ENCODE assay signal across 8 mouse cellular contexts in the genomic region with DNA sequence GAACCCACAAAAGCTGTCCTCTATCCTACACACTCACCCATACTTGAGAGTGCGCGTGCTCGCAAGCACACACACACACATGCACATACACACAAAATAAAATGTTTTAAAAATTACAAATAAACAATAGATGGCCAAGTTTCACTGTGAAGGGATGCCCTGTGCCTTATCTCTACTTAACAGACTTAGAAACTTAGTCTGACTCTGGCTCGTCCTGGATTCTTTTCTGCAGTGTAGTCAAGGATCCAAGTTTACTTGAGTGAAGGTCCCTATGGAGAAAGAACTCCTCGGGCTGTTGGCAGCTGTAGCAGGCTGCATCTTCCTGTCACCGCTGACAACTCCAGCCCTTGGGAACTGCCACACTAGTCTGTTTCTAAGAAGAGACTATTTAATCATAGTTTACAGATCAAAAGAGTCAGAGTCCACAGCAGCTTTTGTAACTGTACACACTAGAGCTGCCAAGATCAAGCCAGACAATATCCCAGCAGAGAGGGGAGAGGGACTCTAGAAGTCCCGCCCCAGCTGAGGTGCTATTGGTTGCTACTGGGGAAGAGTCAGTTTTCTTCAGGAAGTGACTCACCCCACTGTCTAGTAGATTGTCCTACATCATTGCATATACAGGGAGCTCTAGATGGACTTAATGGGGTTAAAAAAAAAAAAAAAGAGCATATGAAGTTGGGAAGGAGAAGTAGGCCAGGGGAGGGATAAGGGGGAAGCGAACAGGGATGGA. TPM values are rescaled to one million over a fixed set of nuclear protein-coding genes. Genes with fewer than 3 reads are reported as not detected.
DNase-seq lines count a peak whose midpoint lies in the region; ATAC-seq lines count a peak whose summit lies in the region.

No protein-coding gene starts in this region.

- H3K9ac ChIP-seq in forebrain, embryonic 16.5 days (replicated peaks; ENCODE audit: low read depth, low read length): no peak overlapping the region
- no peak overlapping the region for H3K9ac ChIP-seq in kidney, embryonic 16.5 days (replicated peaks; ENCODE audit: low read length)

- ATAC-seq in forebrain, embryonic 16.5 days: no peak
- peak; percentile 69 for ATAC-seq in activated CD4-positive, CD25-positive, alpha-beta regulatory T cell, adult 4 months
- ATAC-seq in granulocyte monocyte progenitor cell, adult 5-6 weeks (replicated peaks; ENCODE audit: poor library complexity, severe bottlenecking): peak; percentile 100
- ATAC-seq in kidney, embryonic 16.5 days (ENCODE audit: low FRiP score, low TSS enrichment): peak; percentile 75
- ATAC-seq in megakaryocyte progenitor cell, adult 5-6 weeks (replicated peaks; ENCODE audit: poor library complexity): peak; percentile 97

- no peaks in the 10 kb centered on the region for H3K36me3 ChIP-seq in forebrain, embryonic 10.5 days (replicated peaks)
- no peaks in the 10 kb centered on the region for H3K36me3 ChIP-seq in forebrain, embryonic 16.5 days (ENCODE audit: control insufficient read depth, insufficient read depth)
- no peaks in the 10 kb centered on the region for H3K36me3 ChIP-seq in kidney, embryonic 16.5 days (ENCODE audit: insufficient read depth, low read length)

- H3K27ac ChIP-seq in forebrain, embryonic 10.5 days: no peak overlapping the region
- H3K27ac ChIP-seq in forebrain, embryonic 16.5 days (ENCODE audit: low read length): no peak overlapping the region
- H3K27ac ChIP-seq in kidney, embryonic 16.5 days (ENCODE audit: low read length): no peak overlapping the region

- H3K4me3 ChIP-seq in forebrain, embryonic 10.5 days: no peak overlapping the region
- H3K4me3 ChIP-seq in forebrain, embryonic 16.5 days (replicated peaks; ENCODE audit: low read length): no peak overlapping the region
- H3K4me3 ChIP-seq in kidney, embryonic 16.5 days (ENCODE audit: low read length): no peak overlapping the region

- H3K4me2 ChIP-seq in forebrain, embryonic 16.5 days (ENCODE audit: low read length): no peak overlapping the region
- no peak overlapping the region for H3K4me2 ChIP-seq in kidney, embryonic 16.5 days (replicated peaks; ENCODE audit: low read depth, low read length)

- no peaks in the 10 kb centered on the region for H3K9me3 ChIP-seq in forebrain, embryonic 10.5 days
- no peaks in the 10 kb centered on the region for H3K9me3 ChIP-seq in forebrain, embryonic 16.5 days (ENCODE audit: control insufficient read depth, low read length)
- no peaks in the 10 kb centered on the region for H3K9me3 ChIP-seq in kidney, embryonic 16.5 days (ENCODE audit: low read length)

- H3K4me1 ChIP-seq in forebrain, embryonic 10.5 days: no peaks in the 10 kb centered on the region
- H3K4me1 ChIP-seq in forebrain, embryonic 16.5 days (replicated peaks; ENCODE audit: control insufficient read depth, insufficient read depth, low read length): no peaks in the 10 kb centered on the region
- H3K4me1 ChIP-seq in kidney, embryonic 16.5 days (ENCODE audit: insufficient read depth, low read length): no peaks in the 10 kb centered on the region

- DNase-seq in forebrain, embryonic 10.5 days (ENCODE audit: extremely low spot score, low spot score): peak; percentile 12
- DNase-seq in spleen, adult 12 weeks (ENCODE audit: low spot score): no peak
- DNase-seq in layer of hippocampus, adult 9-10 months (ENCODE audit: low spot score): no peak

- H3K27me3 ChIP-seq in forebrain, embryonic 10.5 days (ENCODE audit: poor library complexity, severe bottlenecking): no peaks in the 10 kb centered on the region
- H3K27me3 ChIP-seq in forebrain, embryonic 16.5 days (replicated peaks; ENCODE audit: control insufficient read depth, insufficient read depth, low read length): no peaks in the 10 kb centered on the region
- H3K27me3 ChIP-seq in kidney, embryonic 16.5 days (ENCODE audit: insufficient read depth, low read length): no peaks in the 10 kb centered on the region

- 86% methylated on average over 8 of the region's 8 CpGs for WGBS in forebrain, embryonic 10.5 days
- 77% methylated on average over 8 of the region's 8 CpGs for WGBS in forebrain, embryonic 16.5 days
- WGBS in kidney, embryonic 16.5 days: 75% methylated on average over 8 of the region's 8 CpGs

RNA-seq across cellular contexts. Expression of a gene that starts 10.1 kb away (rescaled TPM):
- polyA plus RNA-seq in forebrain, embryonic 10.5 days (2016; fragmentation: Nextera tagmentation; extraction: Ambion mirVana): 26.3 and 27.4 TPM in 2 replicates
- polyA plus RNA-seq in forebrain, embryonic 16.5 days (2015; fragmentation: Nextera tagmentation; extraction: Ambion mirVana): 26.9 and 28.2 TPM in 2 replicates
- 10 to 100 TPM; 47.7 to 47.8 TPM for polyA plus RNA-seq in activated CD4-positive, CD25-positive, alpha-beta regulatory T cell, adult 4 months (2017; shearing (Covaris generic))
- 89.0 and 129 TPM in 2 replicates for total RNA-seq in granulocyte monocyte progenitor cell, adult 5-6 weeks (2014; fragmentation: Nextera tagmentation)
- 61.3 and 66.8 TPM in 2 replicates for total RNA-seq in granulocyte monocyte progenitor cell, adult 5-6 weeks (2017)
- polyA plus RNA-seq in kidney, embryonic 16.5 days (2015; fragmentation: Nextera tagmentation; extraction: Ambion mirVana): 23.5 and 28.4 TPM in 2 replicates
- 115 and 134 TPM in 2 replicates for total RNA-seq in megakaryocyte progenitor cell, adult 5-6 weeks (2015)
- 48.0 and 67.5 TPM in 2 replicates for total RNA-seq in megakaryocyte progenitor cell, adult 5-6 weeks (2017)
